Mouse (Mus musculus): ENCODE measurements at regions not wholly inside any gene's neighbourhood (a gene's known extent, or its start where the extent isn't known, plus 50 kb on each side); places are given as distances from the start of the nearest gene placed in this dataset.

- DNase-seq (ENCODE audit: low spot score in 2 of 2) = no peak
Measured at GRCm38 (mm10) chr2:143133931-143134330, 55.7 kb downstream of the Otor start.

- DNase-seq (ENCODE audit: low spot score in 2 of 2) = no peak
Measured at GRCm38 (mm10) chr2:143149189-143149588, 70.9 kb downstream of the Otor start.

GRCm38 (mm10) chr2:143164081-143164984 is 86.1 kb downstream of the Otor start:
- no peak for DNase-seq (ENCODE audit: low spot score in 2 of 2)

GRCm38 (mm10) chr2:143166771-143167170 is 88.5 kb downstream of the Otor start:
- DNase-seq (ENCODE audit: low spot score in 2 of 2) = no peak

DNA sequence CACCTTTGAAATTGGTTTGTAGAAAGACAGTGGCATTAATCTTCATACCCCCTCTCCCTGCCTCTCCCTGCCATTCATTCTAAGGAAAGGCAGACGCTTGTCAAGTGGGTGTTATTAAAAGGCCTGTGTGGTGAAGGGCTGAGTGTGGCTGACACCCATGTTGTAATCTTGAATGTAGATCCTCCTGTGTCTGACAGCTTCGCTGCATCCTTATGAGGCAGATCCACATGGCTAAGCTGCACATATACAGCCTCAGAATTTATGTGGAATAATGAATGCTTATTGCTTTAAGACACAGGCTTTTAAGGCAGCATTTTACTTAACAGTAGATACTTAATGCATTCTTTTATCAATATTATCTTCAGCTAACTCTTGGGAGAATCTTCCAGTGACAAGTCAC is 92.4 kb downstream of the Otor start:
- no peak for DNase-seq (ENCODE audit: low spot score in 2 of 2)

- peak in 1 of 2 experiments; percentile 59 for DNase-seq (ENCODE audit: low spot score in 2 of 2)
Measured at GRCm38 (mm10) chr2:143184614-143185013, 106.3 kb downstream of the Otor start.

GRCm38 (mm10) chr2:143192256-143193164 is 114.2 kb downstream of the Otor start:
- no peak for DNase-seq (ENCODE audit: low spot score in 2 of 2)

GRCm38 (mm10) chr2:143193165-143193551 is 114.9 kb downstream of the Otor start:
- DNase-seq (ENCODE audit: low spot score in 2 of 2) = no peak

DNA sequence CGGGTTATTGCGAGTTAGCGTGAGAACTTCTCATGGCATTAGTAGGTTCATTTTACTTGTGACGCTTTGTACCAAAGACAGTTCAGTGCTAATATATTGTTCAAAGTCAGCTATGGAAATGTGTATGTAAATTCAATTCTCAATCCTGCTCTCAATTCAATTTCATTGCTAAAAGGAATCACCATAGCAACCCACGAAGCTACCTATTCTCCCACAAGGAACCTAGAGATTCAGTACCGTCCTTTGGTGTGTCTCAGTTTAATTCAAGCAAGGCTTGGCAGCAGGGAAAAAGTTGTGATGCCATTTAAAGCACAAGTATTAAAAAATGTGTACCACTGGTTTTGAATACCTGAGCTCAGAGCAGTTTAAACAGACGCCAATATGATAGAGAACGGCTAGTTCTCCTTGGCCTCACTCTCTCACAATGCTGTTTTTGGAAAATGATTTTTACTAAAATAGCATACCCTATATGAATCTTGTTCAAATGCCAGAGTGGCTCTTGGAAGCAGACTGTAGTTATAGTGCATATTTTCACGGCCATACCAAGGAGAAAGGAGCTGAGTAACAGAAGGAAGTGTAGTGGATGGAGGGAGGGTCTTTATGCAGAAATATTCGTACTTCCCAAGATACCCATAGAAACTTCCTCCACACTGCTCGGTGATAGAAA is 121.4 kb downstream of the Otor start:
- DNase-seq (ENCODE audit: low spot score in 2 of 2) = no peak

DNA sequence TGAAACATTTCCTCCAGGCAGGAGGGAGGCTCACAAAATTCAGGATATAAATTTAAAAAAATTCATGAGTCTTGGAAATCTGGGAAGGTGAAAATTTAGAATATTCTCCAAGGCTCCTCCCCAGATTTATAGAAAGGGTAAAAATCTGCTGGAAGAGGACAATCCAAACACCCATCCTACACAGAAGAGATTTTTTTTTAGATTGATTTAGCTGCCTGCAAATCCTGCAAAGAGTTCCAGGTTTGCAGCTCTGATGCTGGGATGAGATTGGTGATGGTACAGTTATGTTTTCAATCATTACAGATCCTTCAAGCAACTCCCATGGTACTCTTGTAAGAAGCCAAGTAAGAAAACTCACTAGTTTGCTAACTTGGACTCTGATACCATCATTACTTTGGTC is 127.8 kb downstream of the Otor start:
- DNase-seq (ENCODE audit: low spot score in 2 of 2) = no peak

GRCm38 (mm10) chr2:143207191-143207590 is 128.9 kb downstream of the Otor start:
- DNase-seq (ENCODE audit: low spot score in 2 of 2) = no peak

DNA sequence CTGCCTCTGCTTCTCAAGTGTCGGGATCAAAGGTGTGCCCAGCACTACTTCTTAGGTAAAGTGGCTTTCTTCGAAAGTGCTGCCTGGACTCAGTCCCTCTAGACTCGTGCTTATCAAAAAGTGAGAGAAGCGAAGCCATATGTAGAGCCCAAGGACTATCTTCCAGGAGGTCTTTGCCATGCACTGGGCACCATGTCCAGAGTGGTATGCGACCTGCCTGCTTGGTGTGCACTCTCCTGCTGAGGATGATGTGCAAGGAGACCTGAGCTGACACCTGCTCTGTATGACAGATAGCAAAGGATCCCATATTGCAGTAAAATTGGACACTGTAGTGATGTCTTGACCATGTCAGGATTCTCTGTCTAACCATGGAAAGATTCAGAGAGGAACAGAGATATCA is 139.0 kb downstream of the Otor start:
- no peak for DNase-seq (ENCODE audit: low spot score in 2 of 2)

DNA sequence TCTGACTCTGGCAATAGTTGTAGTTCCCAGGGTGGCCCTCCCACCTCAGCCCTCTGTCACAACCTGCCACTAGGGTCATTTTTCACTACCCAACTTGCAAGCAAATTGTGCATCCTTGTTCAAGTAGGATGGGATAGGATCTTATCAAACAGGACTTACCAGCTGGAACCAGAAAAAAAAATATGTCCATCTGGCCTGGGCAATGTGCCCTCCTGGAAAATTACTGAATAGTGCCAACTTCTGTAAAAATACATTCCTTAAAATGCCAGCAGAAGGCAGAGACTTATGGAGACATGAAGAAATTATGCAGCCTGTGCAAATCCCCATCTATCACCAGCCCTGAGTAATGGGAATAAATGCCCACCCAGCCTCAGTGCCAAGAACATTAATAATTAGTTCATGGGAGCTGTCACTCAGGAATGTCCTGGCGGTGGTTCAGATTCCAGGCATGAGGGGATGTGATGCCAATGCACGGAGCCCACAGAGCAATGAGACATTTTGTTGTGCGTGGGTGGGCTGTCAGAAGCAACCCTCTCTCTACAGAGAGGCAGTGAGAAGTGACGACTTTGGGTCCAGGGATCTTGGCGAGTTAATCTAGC is 139.6 kb downstream of the Otor start:
- peak; percentile 50 to 87 for DNase-seq (ENCODE audit: low spot score in 2 of 2)

DNA sequence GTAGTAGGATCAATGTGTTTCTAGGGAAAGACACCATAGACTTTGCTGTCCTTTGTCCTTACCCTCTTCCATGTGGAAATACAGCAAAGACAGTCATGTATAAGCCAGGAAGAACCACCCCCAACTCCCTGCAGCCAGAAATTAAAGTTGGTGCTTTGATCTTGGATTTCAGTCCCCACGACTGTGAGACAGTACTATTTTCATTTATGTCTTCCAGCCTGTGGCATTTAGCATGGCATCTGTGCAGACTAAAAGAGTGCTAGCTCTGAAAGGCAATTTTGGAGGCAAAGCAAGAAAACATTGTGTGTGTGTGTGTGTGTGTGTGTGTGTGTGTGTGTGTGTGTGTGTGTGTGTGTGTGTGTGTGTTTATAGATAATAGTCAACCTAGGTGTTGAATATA is 144.1 kb downstream of the Otor start:
- DNase-seq (ENCODE audit: low spot score in 2 of 2) = peak in 1 of 2 experiments; percentile 54

- no peak for DNase-seq (ENCODE audit: low spot score in 2 of 2)
Measured at GRCm38 (mm10) chr2:143224410-143225130, 146.3 kb downstream of the Otor start.

DNA sequence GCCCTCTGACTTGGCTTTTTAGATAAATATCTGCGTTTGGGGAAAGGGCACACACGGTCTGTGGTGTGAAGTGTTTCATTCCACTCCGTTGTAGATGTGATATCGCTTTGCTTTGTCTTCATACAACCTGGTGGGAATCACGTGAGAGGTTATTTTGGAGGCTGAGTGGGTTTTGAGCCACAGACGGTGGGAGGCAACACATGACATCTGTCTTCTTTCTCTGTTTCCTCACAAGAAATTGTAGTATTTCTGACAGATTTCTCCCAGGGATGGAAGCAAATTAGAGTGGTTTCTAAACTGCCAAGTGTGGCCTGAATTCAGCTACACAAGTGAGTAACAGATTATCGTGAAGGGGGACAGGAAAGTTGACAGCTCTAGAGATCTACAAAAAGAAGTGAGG is 155.5 kb downstream of the Otor start:
- peak in 1 of 2 experiments; percentile 45 for DNase-seq (ENCODE audit: low spot score in 2 of 2)

GRCm38 (mm10) chr2:143240274-143240673 is 162.0 kb downstream of the Otor start:
- DNase-seq (ENCODE audit: low spot score in 2 of 2) = peak in 1 of 2 experiments; percentile 66

DNA sequence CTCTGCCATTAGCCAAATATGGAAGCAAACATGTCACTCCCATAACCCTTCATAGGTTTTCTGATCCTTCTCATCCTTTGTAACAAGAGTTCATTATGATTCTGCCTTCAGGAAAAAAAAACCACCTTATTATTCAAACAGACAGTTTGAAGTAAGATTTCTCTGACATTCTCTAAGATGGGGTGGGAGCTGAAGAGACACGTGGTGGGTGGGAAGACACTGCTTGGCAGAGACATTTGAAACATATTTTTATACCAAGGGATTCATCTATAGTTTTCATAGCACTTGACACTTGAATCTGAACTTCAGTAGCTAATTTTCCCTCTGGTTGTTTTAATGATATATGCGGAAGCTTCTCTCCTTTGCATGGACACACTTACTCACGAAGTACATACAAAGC is 165.5 kb downstream of the Otor start:
- DNase-seq (ENCODE audit: low spot score in 2 of 2) = no peak

- DNase-seq (ENCODE audit: low spot score in 2 of 2) = no peak
Measured at GRCm38 (mm10) chr2:143246131-143246665, 167.9 kb downstream of the Otor start.

- no peak for DNase-seq (ENCODE audit: low spot score in 2 of 2)
Measured at GRCm38 (mm10) chr2:143269026-143269425, 190.8 kb downstream of the Otor start.

All from left cerebral cortex, adult 8-10 months (tissue).